Mouse (Mus musculus) thymus, postnatal 0 days (tissue): ENCODE results near the gene Kmt2c. TPM values are rescaled to one million over a fixed set of nuclear protein-coding genes. Genes with fewer than 3 reads are reported as not detected.
"Not testable (repeated sequence)": the region's sequence is repeated elsewhere in the genome, so short reads cannot be mapped to it uniquely, and the experiment has no call there.

Experiments used
- DNase-seq: peaks from one replicate; pipeline ENCODE4 v3.0.0-alpha.2; 2015; ENCODE audit warnings: low spot score
- polyA plus RNA-seq: library from polyadenylated mRNA; unstranded; fragments of >200 nt; fragmentation: Nextera tagmentation; extraction: Ambion mirVana; gene quantifications from 2 replicates; pipeline ENCODE4 v1.2.1, GENCODE M21; 2015

The Kmt2c gene
- polyA plus RNA-seq, 1 experiment from 2014 or later = 21.4 TPM

DNA sequence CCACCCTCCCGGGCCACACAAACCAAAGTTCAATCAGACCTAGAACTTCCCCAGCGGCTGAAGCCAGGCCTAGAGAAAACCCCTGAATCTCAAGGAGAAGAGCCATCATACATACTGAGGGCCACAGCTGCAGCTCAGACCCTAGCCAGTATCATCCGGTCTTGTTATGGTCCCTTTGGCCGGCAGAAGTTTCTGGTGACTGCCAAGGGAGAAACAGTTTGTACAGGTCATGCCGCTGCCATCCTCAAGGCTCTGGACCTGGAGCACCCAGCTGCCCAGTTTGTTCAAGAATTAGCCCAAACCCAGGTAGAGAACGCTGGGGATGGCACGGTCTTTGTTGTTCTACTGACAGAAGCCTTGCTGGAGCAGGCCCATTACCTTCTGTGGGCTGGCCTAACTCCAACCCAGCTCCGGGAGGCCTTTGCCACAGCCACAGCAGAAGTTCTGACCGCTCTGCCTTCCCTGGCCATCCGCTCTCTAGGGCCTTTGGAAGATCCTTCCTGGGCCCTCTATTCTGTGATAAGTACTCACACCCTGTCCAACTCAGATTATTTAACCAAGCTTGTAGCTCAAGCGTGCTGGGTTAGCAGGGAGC is 17.8 kb upstream of the Kmt2c start:
- DNase-seq = no peak

DNA sequence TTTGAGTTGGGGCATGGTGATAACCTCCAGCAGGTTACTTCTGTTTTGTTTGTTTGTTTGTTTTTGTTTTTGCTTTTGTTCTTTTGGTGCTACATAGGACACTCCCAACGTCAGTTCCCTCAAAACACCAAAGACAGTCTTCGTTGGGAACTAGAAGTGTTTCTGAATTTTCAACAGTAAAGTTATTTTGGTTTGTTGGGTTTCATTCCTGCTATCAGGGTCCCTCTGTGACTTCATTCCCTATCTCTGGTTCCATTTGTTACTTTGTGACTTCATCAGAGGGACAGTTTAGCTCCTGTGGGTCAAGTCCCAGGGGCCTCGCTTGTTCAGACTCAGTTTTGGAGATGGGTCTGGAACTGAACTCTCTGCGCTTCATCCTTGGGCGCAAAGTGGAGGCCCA is 17.2 kb upstream of the Kmt2c start, which contains the start of gene Cct8l1:
Gene Cct8l1, plus strand, starts transcription at position 301 of the 400 bp plus-strand sequence.
- DNase-seq = no peak

DNA sequence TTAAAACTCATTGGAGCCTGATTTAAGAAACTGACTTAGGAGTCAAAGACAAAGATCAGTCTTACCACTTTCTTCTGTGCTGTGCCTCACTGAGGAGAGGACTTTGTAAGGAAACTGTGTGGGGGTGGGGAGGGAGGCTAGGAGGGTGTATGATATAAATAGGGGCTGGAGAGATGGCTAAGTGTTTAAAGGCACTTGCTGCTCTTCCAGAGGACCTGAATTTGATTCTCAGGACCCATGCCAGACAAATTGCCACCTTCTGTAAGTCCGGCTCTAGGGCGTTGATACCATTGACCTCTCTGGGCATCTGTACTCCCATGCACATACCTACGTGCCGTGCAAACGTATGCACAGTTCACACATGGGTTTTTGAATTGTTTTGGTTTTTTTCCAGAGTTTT is 7.5 kb upstream of the Kmt2c start:
- no peak for DNase-seq

DNA sequence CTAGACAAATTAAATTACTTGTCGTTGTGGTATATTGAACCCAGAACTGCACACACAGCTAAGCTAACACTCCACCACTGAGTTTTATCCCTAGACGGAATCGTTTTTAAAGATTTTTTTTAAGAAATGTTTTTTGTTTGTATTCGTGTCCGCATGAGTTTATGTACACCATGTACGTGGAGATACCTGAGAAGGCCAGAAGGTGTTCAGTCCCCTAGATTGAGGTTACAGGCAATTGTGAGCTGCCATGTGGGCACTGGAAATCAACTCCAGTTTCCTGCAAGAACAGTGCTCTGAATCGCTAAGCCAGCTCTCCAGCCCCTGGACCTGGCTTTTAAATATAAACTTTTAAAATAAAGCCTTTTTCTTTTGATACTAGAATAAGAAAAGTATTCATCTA is 2.1 kb upstream of the Kmt2c start:
- DNase-seq = no peak

DNA sequence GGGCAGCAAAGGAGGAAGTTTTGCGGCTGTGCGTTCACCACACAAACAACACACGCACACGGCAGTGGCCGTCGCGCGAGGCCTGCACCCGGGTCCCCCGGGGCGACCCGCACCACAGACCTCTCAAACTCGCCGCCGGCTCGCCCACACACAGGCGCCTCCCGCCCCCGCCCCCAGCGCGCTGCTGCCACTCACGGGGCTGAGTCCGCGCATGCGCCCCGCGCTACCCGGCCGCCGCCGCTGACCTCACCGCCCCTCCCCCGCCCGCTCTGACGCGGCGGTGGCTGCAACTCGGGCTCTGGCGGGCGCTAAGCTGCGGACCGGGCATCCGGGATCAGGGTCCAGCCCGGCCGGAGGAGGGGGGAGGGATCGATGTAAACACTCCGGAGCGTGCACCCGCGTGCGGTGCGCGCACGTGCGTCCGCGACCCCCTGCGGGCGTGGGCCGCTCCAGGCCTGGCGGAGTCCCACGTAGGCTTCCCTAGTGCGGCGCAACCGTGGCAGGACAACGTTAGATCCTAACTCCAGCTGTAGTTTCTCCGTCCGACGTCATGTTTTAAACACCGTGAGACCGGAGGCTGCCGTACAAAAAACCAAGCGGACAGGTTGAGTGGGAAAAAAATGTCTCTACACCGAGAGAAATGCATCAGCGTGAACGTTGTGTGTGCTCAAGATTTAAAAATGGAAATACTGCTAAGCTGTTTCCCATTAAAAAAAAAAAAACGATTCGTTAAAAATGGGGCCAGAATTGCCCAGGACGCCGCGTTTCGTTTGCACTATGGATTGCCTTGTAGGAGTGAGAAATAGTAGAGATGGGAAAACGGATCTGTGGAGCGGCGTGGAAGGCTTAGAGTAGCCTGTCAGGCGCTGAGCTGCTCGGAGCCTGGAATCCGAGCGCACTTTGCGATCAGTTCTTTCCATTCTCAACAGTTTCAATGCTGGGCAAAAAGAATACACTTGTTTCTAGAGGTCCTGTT is 1.1 kb upstream of the Kmt2c start:
- DNase-seq = peak; percentile 95

DNA sequence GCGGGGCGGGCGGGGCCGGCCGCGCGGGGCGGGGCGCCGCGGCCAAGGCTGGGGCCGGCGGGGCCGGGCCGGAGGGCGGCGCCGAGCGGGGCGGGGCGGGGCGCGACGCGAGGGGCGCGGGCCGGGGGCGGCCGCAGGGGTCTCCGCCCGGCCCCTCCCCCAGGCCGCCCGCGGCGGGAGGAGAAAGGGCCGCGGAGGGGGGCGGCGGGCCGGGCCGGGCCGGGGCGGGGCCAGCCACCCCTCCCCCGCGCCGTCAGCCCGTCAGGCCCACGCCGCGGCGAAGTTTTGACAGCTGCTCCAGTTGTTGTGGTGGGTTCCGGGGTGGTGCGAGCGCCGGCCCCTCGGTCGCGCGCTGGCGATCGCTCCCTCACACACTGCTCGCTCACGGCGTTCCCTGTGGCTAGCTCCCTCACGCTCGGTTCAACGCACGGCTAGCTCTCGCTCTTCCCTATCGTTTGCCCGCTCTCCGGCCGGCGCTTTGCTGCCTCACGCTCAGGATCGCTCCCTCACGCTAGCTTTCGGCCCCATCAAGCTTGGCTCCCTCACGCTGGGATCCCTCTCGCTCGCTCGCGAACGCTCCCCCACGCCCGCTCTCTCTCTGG is 339 bp upstream of the Kmt2c start:
- DNase-seq = peak; percentile 85

DNA sequence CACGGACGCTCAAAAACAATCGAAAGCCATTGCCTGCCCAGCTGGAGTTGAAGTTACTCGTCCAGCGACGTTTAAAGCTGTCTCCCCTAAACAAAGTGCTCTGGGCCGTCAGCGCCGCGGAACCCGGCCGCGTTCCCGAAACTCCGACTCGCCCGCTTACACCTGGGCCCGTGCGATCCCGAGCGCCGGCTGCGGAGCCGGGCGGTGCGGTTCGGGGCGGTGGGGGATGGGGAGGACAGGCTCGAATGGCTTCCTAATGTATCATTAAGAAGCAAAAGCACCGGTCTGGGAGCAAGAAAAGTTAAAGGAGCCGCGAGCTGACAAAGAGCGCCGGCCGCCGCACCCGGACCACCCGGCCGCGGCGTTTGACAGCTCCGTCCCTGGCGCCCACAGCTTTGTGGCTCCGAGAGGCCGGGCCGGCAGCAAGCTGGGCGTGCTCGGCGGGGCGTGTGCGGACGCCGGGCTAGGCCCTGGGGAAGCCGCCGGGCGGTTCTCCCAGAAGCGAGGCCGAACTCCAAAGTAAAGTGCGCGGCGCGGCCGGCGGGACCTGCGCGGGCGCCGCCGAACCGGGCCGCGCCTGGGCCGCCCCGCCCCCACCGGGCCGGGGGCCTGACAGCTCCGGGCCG is 750 bp downstream of the Kmt2c start:
- DNase-seq = peak; percentile 41

DNA sequence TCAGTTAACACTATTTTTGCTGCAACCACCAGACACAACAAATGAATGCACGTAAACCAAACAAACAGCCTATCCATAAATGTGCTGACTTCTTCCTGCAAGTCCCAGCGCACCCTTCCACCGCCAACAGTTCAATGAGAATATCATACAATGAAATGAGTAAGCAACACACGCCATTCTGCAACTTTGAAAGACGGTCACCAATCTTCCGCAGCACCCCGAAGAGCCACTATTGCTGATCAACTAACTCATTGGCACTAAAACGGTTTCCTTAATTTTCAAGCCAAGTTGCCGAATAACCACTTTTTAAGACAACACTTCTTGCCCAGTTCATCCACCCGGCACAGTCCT is 1.2 kb downstream of the Kmt2c start:
- DNase-seq = no peak

DNA sequence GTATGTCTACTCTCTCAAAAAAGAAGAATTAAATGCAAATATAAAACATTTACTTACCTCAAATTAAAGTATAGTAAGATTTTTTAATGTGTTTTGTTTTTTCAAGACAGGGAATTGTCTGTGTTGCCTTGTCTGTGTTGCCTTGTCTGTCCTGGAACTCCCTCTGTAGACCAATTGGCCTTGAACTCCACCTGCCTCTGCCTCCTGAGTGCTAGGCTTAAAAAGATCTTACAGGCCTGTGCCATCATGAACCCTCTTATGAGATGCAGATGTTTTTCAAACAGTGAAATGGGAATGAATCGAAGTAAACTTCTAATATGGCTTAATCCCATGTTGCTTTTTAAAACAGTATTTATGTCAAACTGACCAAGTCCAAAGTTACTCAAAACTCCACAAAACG is 1.9 kb downstream of the Kmt2c start:
- DNase-seq = peak; percentile 15

DNA sequence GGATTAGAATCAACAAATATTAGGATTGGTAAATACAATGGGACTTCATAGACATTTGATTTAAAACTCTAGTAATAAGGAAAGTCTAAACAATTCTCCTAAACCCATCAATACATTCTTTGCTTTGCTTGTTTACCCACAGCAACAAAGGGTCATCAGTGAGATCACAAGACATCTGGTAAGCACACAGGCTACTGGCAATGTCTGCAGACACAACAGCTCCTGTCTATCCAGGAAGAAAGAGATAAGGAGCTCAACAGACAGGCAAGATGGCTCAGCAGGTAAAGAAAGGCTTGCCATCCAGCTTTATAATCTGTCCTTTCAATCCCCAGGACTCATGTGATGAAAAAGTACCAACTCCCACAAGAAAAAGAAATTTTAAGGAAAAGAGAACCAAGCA is 19.7 kb downstream of the Kmt2c start:
- DNase-seq = no peak

DNA sequence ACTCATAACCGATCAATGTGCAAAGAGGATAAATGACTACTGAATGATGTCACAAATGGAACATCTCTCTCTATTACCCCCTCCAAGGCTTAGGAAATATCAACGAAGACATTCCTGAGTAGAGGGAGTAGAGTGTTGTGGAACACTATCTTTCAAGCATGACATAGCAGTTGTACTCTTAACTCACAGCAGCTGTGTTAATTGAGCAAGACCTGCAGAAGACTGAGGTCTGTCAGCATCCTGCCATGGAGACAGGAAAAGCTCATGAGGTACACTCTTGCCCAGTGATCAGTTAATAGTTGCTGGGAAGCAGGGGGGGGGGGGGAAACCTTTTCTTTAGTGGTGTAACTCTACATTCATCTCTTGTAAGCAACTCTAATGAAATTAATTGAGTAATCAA is 22.8 kb downstream of the Kmt2c start:
- DNase-seq = no peak

DNA sequence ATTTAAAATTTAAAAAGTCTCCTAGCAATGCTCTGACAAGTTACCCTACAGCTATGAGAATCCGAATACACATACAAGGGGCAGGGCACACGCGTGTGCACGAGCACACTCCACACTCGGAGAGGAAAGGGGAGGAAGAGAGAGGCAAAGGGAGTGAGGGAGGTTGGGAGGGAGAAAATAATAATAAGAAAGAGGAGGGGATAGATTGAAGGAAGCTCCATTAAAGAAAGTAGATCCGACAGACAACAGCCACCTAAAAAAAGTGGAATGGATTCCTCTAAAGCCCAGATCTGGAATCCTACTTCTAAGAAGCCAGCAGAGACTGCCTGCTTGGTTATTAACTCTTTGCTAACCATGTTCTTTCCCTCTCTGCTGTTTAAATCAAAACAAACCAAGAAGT is 26.5 kb downstream of the Kmt2c start:
- DNase-seq = no peak

DNA sequence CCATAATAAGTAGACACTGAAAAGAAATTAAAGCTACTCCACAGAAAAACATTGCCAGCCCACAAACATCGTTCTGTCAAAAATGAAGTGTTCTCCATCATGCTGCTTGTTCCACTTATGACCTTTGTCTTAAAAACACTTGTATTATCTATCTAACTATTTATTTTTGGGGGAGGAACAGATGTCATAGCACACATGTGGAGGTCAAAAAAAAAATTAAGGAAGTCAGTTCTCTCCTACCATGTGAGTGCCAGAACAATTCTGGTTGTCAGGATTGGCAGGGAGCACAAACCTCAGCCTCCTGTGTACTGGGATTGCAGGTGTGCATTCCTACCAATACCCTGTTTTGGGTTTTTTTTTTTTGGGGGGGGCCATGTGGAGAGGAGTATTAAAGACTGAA is 36.6 kb downstream of the Kmt2c start:
- DNase-seq = no peak

DNA sequence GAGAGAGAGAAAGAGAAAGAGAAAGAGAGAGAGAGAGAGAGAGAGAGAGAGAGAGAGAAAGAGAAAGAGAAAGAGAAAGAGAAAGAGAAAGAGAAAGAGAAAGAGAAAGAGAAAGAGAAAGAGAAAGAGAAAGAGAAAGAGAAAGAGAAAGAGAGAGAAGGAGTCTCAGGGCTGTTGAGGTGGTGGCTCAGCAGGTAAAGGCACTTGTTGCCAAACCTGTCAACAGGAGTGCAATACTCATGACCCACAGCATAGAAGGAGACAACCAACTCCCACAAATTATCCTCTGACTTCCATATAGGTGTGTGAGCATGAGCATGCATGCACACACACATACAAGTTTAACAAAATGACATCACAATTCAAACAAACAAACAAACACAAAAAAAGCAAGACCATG is 43.2 kb downstream of the Kmt2c start:
- DNase-seq = not testable (repeated sequence)

DNA sequence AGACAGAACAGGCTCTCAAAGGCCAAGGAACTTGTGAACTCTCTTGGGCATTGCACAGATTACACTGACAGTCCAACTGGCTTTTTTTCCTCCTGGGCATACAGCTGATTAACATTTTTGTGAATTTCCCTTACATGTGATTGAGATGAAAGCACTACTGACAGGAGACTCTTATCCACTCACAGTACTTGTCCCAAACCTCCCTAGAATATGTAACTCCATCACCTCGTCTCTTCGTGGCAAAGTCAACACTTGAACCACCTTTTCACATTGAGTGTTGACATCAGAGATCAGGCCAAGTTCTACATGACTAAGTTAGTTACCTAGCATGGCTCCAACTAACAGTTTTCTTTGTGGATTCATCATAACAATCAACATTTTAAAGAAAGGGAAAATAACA is 45.9 kb downstream of the Kmt2c start:
- DNase-seq = no peak

DNA sequence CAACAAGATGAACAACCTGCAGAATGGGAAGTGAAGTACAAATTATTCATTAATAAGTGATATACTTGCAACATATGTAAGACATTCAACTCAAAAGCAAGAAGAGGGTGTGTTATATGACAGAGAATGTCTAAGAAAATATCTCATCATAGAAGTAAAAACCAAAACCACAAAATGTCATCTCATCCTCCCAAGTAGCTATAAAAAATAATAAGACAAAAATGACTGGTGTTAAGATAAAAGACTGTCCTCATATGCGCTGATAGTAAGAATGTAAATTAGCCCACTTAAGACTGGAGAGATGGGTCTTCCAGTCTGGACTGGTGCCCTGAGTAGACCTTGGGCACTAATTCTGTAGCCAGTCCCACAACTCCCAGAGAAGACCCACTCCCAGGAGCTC is 61.1 kb downstream of the Kmt2c start:
- no peak for DNase-seq

DNA sequence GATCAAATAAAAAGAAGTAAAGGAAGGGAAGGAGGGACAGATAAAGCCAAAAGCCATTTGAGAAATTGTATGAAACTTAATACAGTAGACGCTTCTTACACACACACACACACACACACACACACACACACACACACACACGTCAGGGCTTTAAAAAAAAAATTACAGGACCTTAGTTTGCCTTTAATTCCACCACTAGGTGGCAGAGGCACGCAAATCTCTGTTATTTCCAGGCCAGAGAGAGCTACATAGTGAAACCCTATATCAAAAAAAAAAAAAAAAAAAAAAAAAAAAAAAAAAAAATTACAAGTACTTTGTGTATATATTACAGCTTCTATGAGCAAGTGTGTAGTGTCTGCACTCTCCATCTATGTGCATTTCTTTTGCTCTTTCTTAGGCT is 62.5 kb downstream of the Kmt2c start:
- DNase-seq = peak; percentile 79

DNA sequence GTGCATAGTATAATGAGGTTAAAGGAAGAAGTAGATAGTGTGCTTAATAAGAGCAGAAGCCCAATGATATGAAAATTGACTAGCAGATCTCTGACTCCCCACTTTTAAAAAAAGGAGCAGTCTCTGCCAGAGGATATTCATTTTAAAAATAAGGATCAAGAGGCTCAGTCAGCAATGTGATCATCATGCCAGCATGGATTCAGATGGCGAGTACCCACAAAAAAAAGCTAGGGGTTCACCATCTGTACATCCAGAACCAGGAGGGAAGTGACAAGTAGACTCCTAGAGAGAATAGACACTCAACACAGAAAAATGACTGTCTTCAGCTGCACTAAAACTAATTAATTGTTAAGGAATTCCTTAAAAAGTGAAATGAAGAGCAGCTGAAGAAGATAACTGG is 76.0 kb downstream of the Kmt2c start:
- no peak for DNase-seq

DNA sequence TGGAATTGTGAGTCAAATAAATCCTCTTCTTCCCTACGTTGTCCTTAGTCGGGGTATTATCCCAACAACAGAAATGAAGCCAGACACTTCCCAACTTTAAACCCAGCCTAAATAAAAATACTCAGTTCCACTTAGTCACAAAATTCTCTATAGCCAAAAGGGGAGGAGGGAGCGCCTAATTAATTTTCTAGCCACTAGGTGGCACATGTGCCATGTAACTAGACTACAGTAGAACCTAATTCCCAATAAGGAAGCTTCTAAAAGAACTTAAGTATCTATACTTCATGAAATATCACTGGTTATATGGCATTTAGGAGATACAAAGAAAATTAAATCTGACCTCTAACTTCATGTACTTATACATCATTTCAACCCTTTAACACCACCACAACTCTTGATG is 78.0 kb downstream of the Kmt2c start:
- peak; percentile 49 for DNase-seq

DNA sequence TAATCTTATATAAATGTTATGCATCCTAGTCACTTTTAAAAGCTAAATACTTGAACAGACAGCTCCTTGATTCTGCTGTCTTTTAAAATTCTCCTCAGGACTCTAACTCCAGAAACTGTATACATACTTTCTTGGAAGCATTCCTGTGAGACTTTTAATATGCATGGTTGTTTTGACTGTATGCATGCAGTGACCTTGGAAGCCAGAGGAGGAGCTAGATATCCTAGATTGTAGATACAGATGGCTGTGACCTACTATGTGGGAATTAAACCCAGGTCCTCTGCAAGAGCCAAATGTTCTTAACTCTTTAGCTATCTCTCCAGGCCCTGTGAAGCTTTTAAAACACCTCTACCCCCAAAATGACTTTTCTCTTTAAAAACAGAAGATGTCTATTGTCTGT is 83.2 kb downstream of the Kmt2c start:
- no peak for DNase-seq

DNA sequence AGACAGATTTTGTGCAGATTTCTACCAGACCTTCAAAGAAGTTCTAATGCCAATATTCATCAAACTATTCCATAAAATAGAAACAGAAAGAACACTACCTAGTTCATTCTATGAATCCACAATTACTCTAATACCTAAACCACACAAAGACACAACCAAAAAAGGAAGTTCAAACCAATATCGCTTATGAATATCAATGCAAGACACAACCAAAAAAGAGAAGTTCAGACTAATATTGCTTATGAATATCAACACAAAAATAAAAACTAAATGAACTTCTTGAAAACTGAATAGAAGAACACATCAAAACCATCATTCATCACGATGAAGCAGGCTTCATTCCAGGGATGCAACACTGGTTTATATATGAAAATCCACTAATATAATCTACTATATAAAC is 101.9 kb downstream of the Kmt2c start:
- no peak for DNase-seq

DNA sequence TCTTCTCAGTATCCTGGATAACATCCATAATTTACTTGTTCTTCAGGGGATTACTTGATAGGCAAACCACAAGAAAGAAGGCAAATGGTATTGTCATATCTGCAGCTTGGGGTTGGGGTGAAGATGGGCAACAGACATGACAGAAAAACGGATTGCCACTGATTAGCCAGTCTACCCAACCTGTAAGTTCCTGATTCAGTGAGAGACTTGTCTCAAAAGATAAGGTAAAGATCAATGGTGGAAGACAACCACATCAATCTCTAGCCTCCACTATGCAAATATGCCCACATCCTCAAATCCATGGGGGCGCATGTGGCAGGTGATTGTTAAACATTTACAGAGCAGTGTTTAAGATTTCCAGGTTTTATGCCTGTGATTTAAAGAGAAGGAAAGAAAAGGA is 105.9 kb downstream of the Kmt2c start:
- no peak for DNase-seq
